Mouse (Mus musculus): ENCODE measurements at regions not wholly inside any gene's neighbourhood (a gene's known extent, or its start where the extent isn't known, plus 50 kb on each side); places are given as distances from the start of the nearest gene placed in this dataset.

DNA sequence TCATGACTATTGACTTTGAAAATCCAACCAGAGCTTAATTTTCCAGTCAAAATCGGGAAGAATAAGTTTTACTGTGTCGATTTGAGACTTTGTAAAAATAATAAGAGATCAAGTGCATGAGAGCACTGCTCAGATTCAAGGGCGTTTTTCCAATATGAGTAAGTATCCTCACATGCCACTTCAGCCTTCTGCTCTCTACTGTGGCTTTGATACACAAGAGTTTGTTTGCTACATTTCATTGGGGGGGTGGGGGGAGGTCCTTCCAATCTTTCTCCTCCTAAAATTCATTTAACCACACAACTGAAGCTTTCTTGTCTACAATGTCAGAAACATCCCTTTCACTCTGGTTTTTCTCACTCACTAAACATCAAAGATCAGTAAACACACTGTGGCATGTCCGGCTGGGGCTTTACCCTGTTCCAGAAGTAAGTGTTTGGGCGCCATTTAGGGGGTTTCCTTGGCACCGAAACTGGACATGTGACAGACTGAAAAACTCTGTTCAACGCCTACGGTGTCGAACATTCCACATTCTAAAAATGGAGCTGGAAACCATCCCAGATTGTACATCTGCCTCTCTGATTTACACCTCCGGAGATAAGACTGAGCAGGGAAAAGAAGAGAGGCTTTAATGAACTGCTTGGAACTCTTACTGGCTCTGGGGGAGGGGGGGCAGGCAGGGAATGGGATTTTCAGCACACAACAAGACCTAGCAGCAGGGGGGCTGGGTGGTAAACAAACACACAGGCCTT, 270.4 kb upstream of the Kcnh7 start:
- no peak for TF ChIP-seq POLR2A (IDR thresholded peaks at IDR 0.05; ENCODE audit: control insufficient read depth, low read depth, low read length)
- no peak for TF ChIP-seq CTCF (IDR thresholded peaks at IDR 0.05; ENCODE audit: control insufficient read depth, insufficient read depth, insufficient replicate concordance, low read depth, low read length)
